Comparison of ENCODE assay signal across 25 mouse cellular contexts in genomic region chr7:133990930-133991329, GRCm38 (mm10).
DNase-seq lines count a peak whose midpoint lies in the region; ATAC-seq and TF ChIP-seq lines count a peak whose summit lies in the region.
"Had no signal": no experiment of that assay in that cellular context is flagged by ENCODE, and none has a peak within 500 bp of the region (broad histone marks: within the 10 kb centered on the region; RNA-seq: fewer than 3 reads in every experiment).

No protein-coding gene starts in this region.

- H3K4me2 ChIP-seq in heart, embryonic 13.5 days = no peak overlapping the region
- peak overlapping the region; percentile 10 for H3K4me2 ChIP-seq in heart, embryonic 16.5 days (ENCODE audit: low read depth, low read length)
- H3K4me2 ChIP-seq: hindbrain, embryonic 14.5 days had no signal

- DNase-seq in heart, embryonic 10.5 days (ENCODE audit: low spot score) = no peak
- no peak for DNase-seq in heart, adult 2 months
- DNase-seq in heart, postnatal 36 days = no peak
- no peak for DNase-seq in layer of hippocampus, adult 2 months (ENCODE audit: low spot score in 2 of 2)
- no peak for DNase-seq in B cell, adult 2 months
- DNase-seq: adrenal gland, adult 8-10 months; adrenal gland, postnatal 25 days; cerebellum, adult 11-12 months; cerebellum, adult 8-10 months; cerebellum, postnatal 10 days; cerebellum, postnatal 36 days; forebrain, postnatal 0 days; gastrocnemius, adult 2 months; gastrocnemius, postnatal 14 days; kidney, adult 18-20 months; kidney, adult 9 months had no signal

- H3K27me3 ChIP-seq in heart, embryonic 10.5 days (ENCODE audit: insufficient read depth, poor library complexity, severe bottlenecking) = no peaks in the 10 kb centered on the region
- H3K27me3 ChIP-seq in heart, adult 2 months (ENCODE audit: control insufficient read depth, insufficient read depth, low read length) = no peaks in the 10 kb centered on the region
- no peaks in the 10 kb centered on the region for H3K27me3 ChIP-seq in heart, embryonic 13.5 days (replicated peaks)
- no peaks in the 10 kb centered on the region for H3K27me3 ChIP-seq in heart, embryonic 16.5 days (ENCODE audit: control insufficient read depth, insufficient read depth, low read length)

- TF ChIP-seq CTCF in heart, adult 2 months (IDR thresholded peaks at IDR 0.05) = no peak
- no peak for TF ChIP-seq CTCF in layer of hippocampus, adult 2 months (conservative IDR thresholded peaks at IDR 0.05)

- TF ChIP-seq EP300 in heart, adult 2 months (IDR thresholded peaks at IDR 0.05; ENCODE audit: insufficient read depth, low read depth, low read length) = no peak

- intact Hi-C loops in heart, adult 2 months (cut with DNase I) = no loop called here
- intact Hi-C loops in heart, postnatal 36 days (cut with DNase I) = no loop called here

- TF ChIP-seq POLR2A in heart, adult 2 months (IDR thresholded peaks at IDR 0.05; ENCODE audit: insufficient read depth, low read depth, low read length) = no peak

- ATAC-seq in heart, embryonic 13.5 days (ENCODE audit: extremely low read depth, insufficient number of reproducible peaks, low FRiP score, low TSS enrichment) = no peak
- ATAC-seq in heart, embryonic 16.5 days (replicated peaks; ENCODE audit: extremely low read depth, insufficient read depth, low FRiP score) = peak; percentile 82
- ATAC-seq: activated CD4-positive, CD25-positive, alpha-beta regulatory T cell, adult 4 months; forebrain, embryonic 14.5 days; forebrain, postnatal 0 days; hindbrain, postnatal 0 days; inflammation-experienced regulatory T-cells, adult 6 months; intestine, embryonic 16.5 days had no signal

- no peaks in the 10 kb centered on the region for H3K9me3 ChIP-seq in heart, embryonic 10.5 days
- H3K9me3 ChIP-seq in heart, embryonic 13.5 days = no peaks in the 10 kb centered on the region
- no peaks in the 10 kb centered on the region for H3K9me3 ChIP-seq in heart, embryonic 16.5 days (replicated peaks; ENCODE audit: control insufficient read depth, low read length)
- H3K9me3 ChIP-seq: forebrain, embryonic 10.5 days had no signal

- H3K36me3 ChIP-seq in heart, embryonic 10.5 days = no peaks in the 10 kb centered on the region
- H3K36me3 ChIP-seq in heart, adult 2 months (ENCODE audit: control insufficient read depth, insufficient read depth, low read length) = no peaks in the 10 kb centered on the region
- H3K36me3 ChIP-seq in heart, embryonic 13.5 days = no peaks in the 10 kb centered on the region
- H3K36me3 ChIP-seq in heart, embryonic 16.5 days (ENCODE audit: control insufficient read depth, insufficient read depth) = no peaks in the 10 kb centered on the region
- H3K36me3 ChIP-seq: forebrain, embryonic 10.5 days had no signal

- H3K27ac ChIP-seq in heart, embryonic 10.5 days = peak overlapping the region; percentile 60; the same call in 1 of the 2 replicates
- H3K27ac ChIP-seq in heart, adult 2 months = no peak overlapping the region
- peak overlapping the region; percentile 82 for H3K27ac ChIP-seq in heart, embryonic 13.5 days (replicated peaks)
- H3K27ac ChIP-seq in heart, embryonic 16.5 days (ENCODE audit: low read length) = peak overlapping the region; percentile 49
- no peak overlapping the region for H3K27ac ChIP-seq in layer of hippocampus, adult 2 months
- H3K27ac ChIP-seq: forebrain, embryonic 10.5 days; gastrocnemius, adult 2 months; hindbrain, embryonic 14.5 days; hindbrain, postnatal 0 days had no signal

- no peaks in the 10 kb centered on the region for H3K79me2 ChIP-seq in heart, adult 2 months (replicated peaks; ENCODE audit: control insufficient read depth, insufficient read depth, low read length)

- no peak overlapping the region for H3K4me3 ChIP-seq in heart, embryonic 10.5 days
- no peak overlapping the region for H3K4me3 ChIP-seq in heart, adult 2 months
- H3K4me3 ChIP-seq in heart, embryonic 13.5 days = no peak overlapping the region
- no peak overlapping the region for H3K4me3 ChIP-seq in heart, embryonic 16.5 days (ENCODE audit: low read length)
- no peak overlapping the region for H3K4me3 ChIP-seq in layer of hippocampus, adult 2 months
- H3K4me3 ChIP-seq: forebrain, embryonic 10.5 days; gastrocnemius, adult 2 months had no signal

- H3K4me1 ChIP-seq in heart, embryonic 10.5 days = peaks cover 23% of the 10 kb centered on the region
- no peaks in the 10 kb centered on the region; the same call in 1 of the 2 replicates for H3K4me1 ChIP-seq in heart, adult 2 months (ENCODE audit: control insufficient read depth, insufficient read depth, low read length)
- H3K4me1 ChIP-seq in heart, embryonic 13.5 days = peaks cover 41% of the 10 kb centered on the region
- H3K4me1 ChIP-seq in heart, embryonic 16.5 days (ENCODE audit: control insufficient read depth, insufficient read depth, low read length) = peaks cover 8% of the 10 kb centered on the region; the same call in 1 of the 2 replicates
- H3K4me1 ChIP-seq: forebrain, embryonic 10.5 days had no signal

- H3K9ac ChIP-seq in heart, adult 2 months (ENCODE audit: low read depth, low read length) = no peak overlapping the region
- H3K9ac ChIP-seq in heart, embryonic 13.5 days = no peak overlapping the region
- H3K9ac ChIP-seq in heart, embryonic 16.5 days (ENCODE audit: low read length) = no peak overlapping the region
- H3K9ac ChIP-seq: forebrain, postnatal 0 days; hindbrain, embryonic 14.5 days had no signal

Comparison
In these comparisons a context has a peak if more than half of its experiments do, and no peak if none do; other contexts are left out.
1. H3K27ac ChIP-seq: peak in heart, embryonic 10.5 days (single experiment), heart, embryonic 13.5 days (single experiment) and heart, embryonic 16.5 days (single experiment); none in heart, adult 2 months (single experiment) and layer of hippocampus, adult 2 months (single experiment).